Mouse (Mus musculus): ENCODE data around the gene Erg.
A peak's percentile ranks its signal among the peaks of the same experiment; 100 is the strongest.

Gene Erg

GRCm38 (mm10) chr16:95586311-95586602 is at the start of gene Erg:
Gene Erg, minus strand, starts transcription at chr16:95586593.
- no peak for DNase-seq

GRCm38 (mm10) chr16:95631816-95632215 is 45.4 kb upstream of the Erg start:
- DNase-seq, result no peak

GRCm38 (mm10) chr16:95623876-95624770 is 37.7 kb upstream of the Erg start:
- no peak for DNase-seq

GRCm38 (mm10) chr16:95623056-95623455 is 36.7 kb upstream of the Erg start:
- DNase-seq, result no peak

- no peak for DNase-seq
These were observed 33.5 kb upstream of the Erg start for GRCm38 (mm10) chr16:95619859-95620325.

- DNase-seq, result no peak
These were observed 31.8 kb upstream of the Erg start for GRCm38 (mm10) chr16:95618206-95618605.

GRCm38 (mm10) chr16:95617720-95618119 is 31.3 kb upstream of the Erg start:
- DNase-seq, result no peak

- DNase-seq, result peak; percentile 10 to 69
These were observed 29.2 kb upstream of the Erg start for GRCm38 (mm10) chr16:95615579-95615978.

GRCm38 (mm10) chr16:95614482-95614881 is 28.1 kb upstream of the Erg start:
- no peak for DNase-seq

- DNase-seq, result no peak
These were observed 25.8 kb upstream of the Erg start for GRCm38 (mm10) chr16:95611982-95612746.

- no peak for DNase-seq
These were observed 22.2 kb upstream of the Erg start for GRCm38 (mm10) chr16:95608624-95609023.

GRCm38 (mm10) chr16:95605304-95605703 is 18.9 kb upstream of the Erg start:
- peak; percentile 50 to 92 for DNase-seq

- DNase-seq, result no peak
These were observed 16.1 kb upstream of the Erg start for GRCm38 (mm10) chr16:95602504-95602903.

- DNase-seq, result no peak
These were observed 15.4 kb upstream of the Erg start for GRCm38 (mm10) chr16:95601807-95602206.

- DNase-seq, result peak in 1 of 2 experiments; percentile 5
These were observed 14.8 kb upstream of the Erg start for GRCm38 (mm10) chr16:95601219-95601580.

GRCm38 (mm10) chr16:95600572-95601218 is 14.3 kb upstream of the Erg start:
- peak in 1 of 2 experiments; percentile 8 for DNase-seq

- DNase-seq, result no peak
These were observed 12.5 kb upstream of the Erg start for GRCm38 (mm10) chr16:95598930-95599329.

GRCm38 (mm10) chr16:95597578-95597951 is 11.2 kb upstream of the Erg start:
- DNase-seq, result no peak

- DNase-seq, result no peak
These were observed 10.6 kb upstream of the Erg start for GRCm38 (mm10) chr16:95596884-95597577.

GRCm38 (mm10) chr16:95588849-95589248 is 2.5 kb upstream of the Erg start:
- no peak for DNase-seq

GRCm38 (mm10) chr16:95586726-95587125 is 333 bp upstream of the Erg start:
- no peak for DNase-seq

GRCm38 (mm10) chr16:95585541-95586310 is 667 bp downstream of the Erg start:
- DNase-seq, result peak in 1 of 2 experiments; percentile 44
